Mouse (Mus musculus) CH12.LX (cell line): ENCODE measurements around the gene Zbtb46. TPM values are rescaled to one million over a fixed set of nuclear protein-coding genes. Genes with fewer than 3 reads are reported as not detected.
A peak's percentile ranks its signal among the peaks of the same experiment; 100 is the strongest.

ENCODE experiments used
- DNase-seq: peaks from one replicate; pipeline ENCODE4 v3.0.0-alpha.2; 2013; ENCODE audit errors: extremely low read depth
- H3K27ac ChIP-seq: 2 replicates; pipeline ENCODE4 v1.5.1; 2012; ENCODE audit warnings: low read depth, mild to moderate bottlenecking, control low read depth, moderate library complexity; ENCODE audit not compliant: insufficient read depth
- H3K27me3 ChIP-seq: replicated peaks from 2 replicates; pipeline ENCODE3; 2012; ENCODE audit warnings: inconsistent platforms
- H3K36me3 ChIP-seq, 2 experiments: replicated peaks in 1 of 2; 2 replicates each; pipeline versions ENCODE3 to v1.6.1; 2012; ENCODE audit warnings: inconsistent platforms in 1 of 2, low read length in 1 of 2, mild to moderate bottlenecking in 1 of 2, mixed read lengths in 1 of 2, moderate library complexity in 1 of 2; ENCODE audit not compliant: control insufficient read depth in 1 of 2, insufficient read depth in 1 of 2
- H3K4me1 ChIP-seq, 2 experiments: 2 replicates each; pipeline ENCODE4 v1.6.1; 2012; ENCODE audit warnings: inconsistent platforms in 1 of 2, moderate library complexity in 1 of 2; ENCODE audit not compliant: insufficient read depth in 2 of 2, control insufficient read depth in 1 of 2
- H3K4me2 ChIP-seq: 2 replicates; pipeline ENCODE4 v1.6.1; 2012; ENCODE audit warnings: low read depth, mild to moderate bottlenecking, control low read depth; ENCODE audit not compliant: poor library complexity, insufficient read depth, severe bottlenecking
- H3K4me3 ChIP-seq, 3 experiments: fragments of 150-350 bp in 1 of 3; sonication (generic) in 1 of 3; replicated peaks in 1 of 3; 2 replicates each; pipeline versions ENCODE3 to v1.5.1; 2011 to 2012; ENCODE audit warnings: low read depth in 2 of 3, low read length in 2 of 3, mild to moderate bottlenecking in 2 of 3, moderate library complexity in 2 of 3, control low read depth in 1 of 3, improper control_type of control experiment in 1 of 3, inconsistent platforms in 1 of 3, mixed read lengths in 1 of 3; ENCODE audit not compliant: poor library complexity in 1 of 3
- H3K79me2 ChIP-seq: replicated peaks from 2 replicates; pipeline ENCODE4 v1.6.1; 2012; ENCODE audit warnings: mild to moderate bottlenecking, moderate library complexity; ENCODE audit not compliant: control insufficient read depth, poor library complexity, insufficient read depth, severe bottlenecking; ENCODE audit errors: extremely low read depth
- H3K9ac ChIP-seq: 2 replicates; pipeline ENCODE4 v1.6.1; 2012; ENCODE audit warnings: low read depth, mild to moderate bottlenecking, control low read depth, moderate library complexity; ENCODE audit not compliant: insufficient read depth
- H3K9me3 ChIP-seq: replicated peaks from 2 replicates; pipeline ENCODE3; 2012; ENCODE audit warnings: low read length, inconsistent platforms, mixed read lengths
- BHLHE40 ChIP-seq: IDR thresholded peaks from 2 replicates; pipeline ENCODE4 v1.6.1; 2011; ENCODE audit warnings: mild to moderate bottlenecking, low read depth, low read length, improper control_type of control experiment
- E2F4 ChIP-seq: IDR thresholded peaks from 2 replicates; pipeline ENCODE4 v1.6.1; 2011; ENCODE audit warnings: low read depth, low read length, improper control_type of control experiment; ENCODE audit not compliant: insufficient replicate concordance
- ELF1 ChIP-seq: IDR thresholded peaks from 2 replicates; pipeline ENCODE4 v1.6.1; 2014; ENCODE audit warnings: low read depth, mild to moderate bottlenecking, inconsistent platforms, low read length, improper control_type of control experiment
- HCFC1 ChIP-seq: IDR thresholded peaks from 2 replicates; pipeline ENCODE4 v1.6.1; 2012; ENCODE audit warnings: low read depth, mild to moderate bottlenecking, inconsistent platforms, low read length, improper control_type of control experiment
- JUN ChIP-seq: IDR thresholded peaks from 2 replicates; pipeline ENCODE4 v1.6.1; 2011; ENCODE audit warnings: low read depth, mild to moderate bottlenecking, low read length, improper control_type of control experiment, moderate library complexity; ENCODE audit not compliant: insufficient read depth
- NELFE ChIP-seq: IDR thresholded peaks from 2 replicates; pipeline ENCODE4 v1.6.1; 2011; ENCODE audit warnings: low read depth, low read length, improper control_type of control experiment
- PAX5 ChIP-seq: IDR thresholded peaks from 2 replicates; pipeline ENCODE4 v1.6.1; 2012; ENCODE audit warnings: low read length, inconsistent platforms, mixed read lengths
- SMC3 ChIP-seq: IDR thresholded peaks from 2 replicates; pipeline ENCODE4 v1.6.1; 2011; ENCODE audit warnings: low read depth, low read length, improper control_type of control experiment
- USF2 ChIP-seq: conservative IDR thresholded peaks from 2 replicates; pipeline ENCODE4 v1.6.1; 2011; ENCODE audit warnings: low read depth, low read length, improper control_type of control experiment
- ZKSCAN1 ChIP-seq: IDR thresholded peaks from 2 replicates; pipeline ENCODE4 v1.6.1; 2012; ENCODE audit warnings: low read depth, inconsistent platforms, low read length, improper control_type of control experiment, borderline replicate concordance
- dilution Hi-C: fragments of 300-500 bp; cut with MboI; formaldehyde crosslinking; loops from 2 replicates; pipeline ENCODE4 v1.14.3; 2020; ENCODE audit warnings: low sequenced_read_pairs; ENCODE audit not compliant: extremely low pct_unique_long_range_greater_than_20kb, extremely low pct_ligation_motif_present
- in situ Hi-C: fragments of 300-500 bp; cut with MboI; formaldehyde crosslinking; loops from 3 replicates; pipeline ENCODE4 v1.14.3; 2019; ENCODE audit warnings: low sequenced_read_pairs, low pct_ligation_motif_present, low pct_unique_long_range_greater_than_20kb, mixed read lengths
- polyA plus RNA-seq: library from polyadenylated mRNA; unstranded; fragments of >175 nt; gene quantifications from 2 replicates; pipeline ENCODE4 v1.2.1, GENCODE M21; 2012; ENCODE audit warnings: low read depth; ENCODE audit not compliant: insufficient read length
- total RNA-seq, 2 experiments: library from RNA; depleted of rRNA; stranded (reverse); fragments of 300-350 nt in 1 of 2; fragments of >200 nt in 1 of 2; gene quantifications; 2 replicates each; pipeline ENCODE4 v1.2.3; 2012 to 2014

Gene Zbtb46
- total and polyA plus RNA-seq, 3 experiments = 5.3 to 9.3 (median 6.7) TPM

DNA sequence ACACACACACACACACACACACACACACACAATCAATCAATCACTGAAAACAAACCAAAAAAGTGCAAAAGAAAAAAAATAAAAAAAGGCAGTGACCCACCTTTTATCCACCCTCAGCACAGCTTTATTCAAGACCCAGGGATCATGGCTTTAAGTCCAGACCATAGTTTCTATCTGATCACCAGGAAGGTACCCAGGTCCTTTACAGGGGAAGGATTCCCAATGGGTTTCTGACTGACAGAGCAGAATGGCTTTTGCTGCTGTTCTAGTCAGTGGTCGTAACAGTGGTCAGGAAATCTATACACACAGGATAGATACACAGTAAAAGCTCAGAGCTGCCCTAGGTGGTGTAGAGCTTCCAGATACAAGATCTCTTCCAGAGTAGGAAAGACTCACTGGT lies 26.5 kb upstream of the Zbtb46 start:
- Histone ChIP-seq H3K27ac (no peak overlapping the region), H3K9ac (no peak overlapping the region)
- dilution Hi-C loops = no loop called here

DNA sequence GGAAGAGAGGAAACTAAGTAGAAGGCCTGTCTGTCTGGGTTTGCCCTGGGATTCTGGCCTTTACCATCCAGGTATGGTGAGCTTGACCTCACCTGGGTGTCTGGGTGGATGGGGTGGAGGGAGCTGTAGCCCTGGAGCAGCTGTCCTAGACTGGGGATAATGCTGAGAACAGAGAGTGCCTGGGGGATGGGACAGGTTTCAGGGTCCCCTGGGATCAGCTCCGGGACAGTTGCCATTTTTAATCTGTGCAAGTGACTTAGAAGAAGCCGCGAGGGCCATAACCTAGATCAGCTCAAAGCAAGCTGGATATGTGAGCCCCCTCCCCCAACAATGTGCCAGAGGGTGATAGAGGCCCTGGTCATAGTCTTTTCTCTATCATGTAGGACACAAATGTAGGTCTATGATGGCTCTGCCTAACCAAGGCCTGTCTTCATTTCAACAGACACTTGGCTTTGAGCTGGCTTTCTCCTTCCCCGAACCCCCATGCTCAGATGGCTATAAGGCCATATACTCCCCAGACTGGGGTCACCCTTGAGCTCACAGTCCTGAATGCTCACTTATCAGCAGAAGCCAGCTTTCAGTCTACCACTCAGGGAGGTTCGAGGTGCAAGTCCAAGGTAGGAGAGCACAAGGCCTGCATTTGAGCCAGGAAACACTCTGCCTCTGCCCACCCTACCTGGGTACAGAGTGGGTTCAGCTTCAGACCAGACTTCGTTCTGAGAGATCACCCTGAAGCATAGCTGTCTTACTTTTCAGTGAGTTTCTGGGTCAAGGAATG lies 25.4 kb upstream of the Zbtb46 start:
- H3K4me2 ChIP-seq = peak overlapping the region; percentile 97
- peak overlapping the region; percentile 70 for H3K27ac ChIP-seq
- no peaks in the 10 kb centered on the region for H3K79me2 ChIP-seq
- peaks cover 0 to 1% of the 10 kb centered on the region in 2 experiments for H3K36me3 ChIP-seq
- in situ Hi-C loops = loop anchor here (5.0 to 25.0 kb wide), 2 partner anchors 92 to 297 kb away; partner anchors contain the start of gene Ppdpf
- no peak overlapping the region for H3K4me3 ChIP-seq
- H3K9ac ChIP-seq = peak overlapping the region; percentile 67; the same call in 1 of the 2 replicates
- TF ChIP-seq NELFE (no peak), USF2 (no peak)
- peak; percentile 42 for DNase-seq
- no peaks in the 10 kb centered on the region for H3K9me3 ChIP-seq
- H3K27me3 ChIP-seq = no peaks in the 10 kb centered on the region
- H3K4me1 ChIP-seq = peaks cover 23 to 54% of the 10 kb centered on the region in 2 experiments
- dilution Hi-C loops = no loop called here

More for the DNA sequence above, 26.5 kb upstream of the Zbtb46 start:
- in situ Hi-C loops = loop anchor here (5.0 to 25.0 kb wide), 2 partner anchors 93 to 298 kb away; partner anchors contain the start of gene Ppdpf
- no peak for TF ChIP-seq ELF1
- TF ChIP-seq PAX5 = no peak
- no peak for TF ChIP-seq JUN
- TF ChIP-seq E2F4 = no peak
- no peak for TF ChIP-seq SMC3
- TF ChIP-seq BHLHE40 = no peak
- no peak for TF ChIP-seq HCFC1
- TF ChIP-seq NELFE = no peak
- TF ChIP-seq ZKSCAN1 = no peak
- no peaks in the 10 kb centered on the region for H3K9me3 ChIP-seq
- peaks cover 23 to 54% of the 10 kb centered on the region in 2 experiments for H3K4me1 ChIP-seq
- no peak overlapping the region for H3K4me2 ChIP-seq
- no peaks in the 10 kb centered on the region for H3K79me2 ChIP-seq
- no peaks in the 10 kb centered on the region for H3K27me3 ChIP-seq
- no peak overlapping the region for H3K4me3 ChIP-seq
- no peaks in the 10 kb centered on the region for H3K36me3 ChIP-seq
- no peak for DNase-seq
